Mouse (Mus musculus) C2C12 (cell line): ENCODE measurements around the gene Fhit. TPM values are rescaled to one million over a fixed set of nuclear protein-coding genes. Genes with fewer than 3 reads are reported as not detected.

Experiments used
- H3K27me3 ChIP-seq: one replicate; pipeline ENCODE4 v1.6.1; 2011; ENCODE audit not compliant: control insufficient read depth, insufficient read depth, insufficient read length
- H3K36me3 ChIP-seq: one replicate; pipeline ENCODE4 v1.6.1; 2011; ENCODE audit not compliant: control insufficient read depth, insufficient read depth
- H3K4me3 ChIP-seq: one replicate; pipeline ENCODE4 v1.5.1; 2011; ENCODE audit warnings: mild to moderate bottlenecking, control low read depth; ENCODE audit not compliant: poor library complexity, insufficient read depth, severe bottlenecking
- H3K79me2 ChIP-seq: one replicate; pipeline ENCODE4 v1.6.1; 2011; ENCODE audit not compliant: control insufficient read depth, insufficient read depth
- H3K79me3 ChIP-seq: one replicate; pipeline ENCODE4 v1.6.1; 2011; ENCODE audit warnings: low read depth, control low read depth
- H3ac ChIP-seq: one replicate; pipeline ENCODE3; 2011; ENCODE audit warnings: low read depth; ENCODE audit not compliant: control insufficient read depth, insufficient read length
- CEBPB ChIP-seq: IDR thresholded peaks from one replicate; pipeline ENCODE4 v1.6.1; 2011; ENCODE audit warnings: low read depth, mild to moderate bottlenecking, control low read depth, moderate library complexity
- CTCF ChIP-seq: IDR thresholded peaks from one replicate; pipeline ENCODE4 v1.5.1; 2011; ENCODE audit not compliant: control insufficient read depth, insufficient read depth, insufficient read length
- FOSL1 ChIP-seq: IDR thresholded peaks from one replicate; pipeline ENCODE4 v1.8.0; 2011; ENCODE audit warnings: mild to moderate bottlenecking, low read length; ENCODE audit not compliant: poor library complexity, insufficient read depth, severe bottlenecking
- MAX ChIP-seq: IDR thresholded peaks from one replicate; pipeline ENCODE4 v1.6.1; 2011; ENCODE audit warnings: mild to moderate bottlenecking, control low read depth
- MYOD1 ChIP-seq: IDR thresholded peaks from one replicate; pipeline ENCODE4 v1.6.1; 2011; ENCODE audit warnings: low read depth; ENCODE audit not compliant: control insufficient read depth, insufficient read length
- MYOG ChIP-seq: IDR thresholded peaks from one replicate; pipeline ENCODE4 v1.6.1; 2011; ENCODE audit not compliant: control insufficient read depth, insufficient read length; ENCODE audit errors: extremely low read depth
- USF1 ChIP-seq: IDR thresholded peaks from one replicate; pipeline ENCODE4 v1.6.1; 2011; ENCODE audit warnings: low read depth, mild to moderate bottlenecking, control low read depth, moderate library complexity
- polyA plus RNA-seq: library from polyadenylated mRNA; unstranded; fragments of >200 nt; fragmentation: generic; extraction: Trizol; gene quantifications from one replicate; pipeline ENCODE4 v1.2.1, GENCODE M21; 2012; ENCODE audit warnings: missing spikeins

Gene Fhit
- polyA plus RNA-seq, 1 experiment, result not detected

DNA sequence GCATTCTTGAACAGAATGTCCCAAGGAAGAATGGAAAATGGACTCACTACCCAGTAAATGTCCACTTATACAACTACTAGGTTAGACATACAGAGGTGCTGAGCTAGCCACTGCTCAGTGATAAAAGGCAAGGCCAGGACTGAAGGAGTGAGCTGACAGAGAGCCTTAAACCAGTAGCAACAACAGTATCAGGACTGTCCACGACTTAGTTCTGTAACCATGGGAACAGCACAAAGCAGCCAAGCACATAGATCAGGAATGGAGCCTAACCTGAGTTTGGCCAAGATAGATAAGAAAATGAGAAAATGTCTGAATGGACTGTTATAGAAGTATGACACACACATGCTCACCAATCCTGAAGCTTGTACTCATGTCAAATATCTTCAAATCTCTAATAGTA, 279.1 kb downstream of the Fhit start:
- Histone ChIP-seq H3K4me3 (no peak overlapping the region), H3ac (no peak overlapping the region), H3K36me3 (no peaks in the 10 kb centered on the region), H3K79me3 (no peaks in the 10 kb centered on the region), H3K79me2 (no peaks in the 10 kb centered on the region), H3K27me3 (no peaks in the 10 kb centered on the region)
- TF ChIP-seq MYOG, result no peak
- TF ChIP-seq CEBPB, result no peak

DNA sequence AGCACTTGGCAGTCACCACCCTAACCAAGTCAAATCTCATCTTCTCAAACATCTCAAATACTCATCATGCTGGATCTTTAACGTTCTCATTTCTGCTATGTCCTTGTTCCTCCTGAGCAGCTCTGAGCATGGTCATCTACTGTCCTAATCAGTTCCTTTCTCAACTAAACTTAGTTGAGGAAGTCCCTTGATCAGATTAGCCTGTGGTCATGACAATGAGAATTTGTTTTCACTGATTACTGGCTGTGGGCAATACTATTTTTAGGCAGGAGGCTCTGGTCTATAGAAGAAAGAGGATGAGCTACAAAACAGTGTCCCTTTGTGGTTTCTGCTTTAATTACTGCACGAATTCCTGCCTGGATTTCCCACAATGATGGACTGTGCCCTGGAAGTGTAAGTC, 281.1 kb downstream of the Fhit start:
- H3ac ChIP-seq, result no peak overlapping the region
- no peak overlapping the region for H3K4me3 ChIP-seq
- no peaks in the 10 kb centered on the region for H3K79me3 ChIP-seq
- no peaks in the 10 kb centered on the region for H3K79me2 ChIP-seq
- TF ChIP-seq CTCF (no peak), MYOD1 (no peak), FOSL1 (no peak), MYOG (no peak), CEBPB (no peak), USF1 (no peak), MAX (no peak)
- no peaks in the 10 kb centered on the region for H3K36me3 ChIP-seq
- H3K27me3 ChIP-seq, result no peaks in the 10 kb centered on the region

DNA sequence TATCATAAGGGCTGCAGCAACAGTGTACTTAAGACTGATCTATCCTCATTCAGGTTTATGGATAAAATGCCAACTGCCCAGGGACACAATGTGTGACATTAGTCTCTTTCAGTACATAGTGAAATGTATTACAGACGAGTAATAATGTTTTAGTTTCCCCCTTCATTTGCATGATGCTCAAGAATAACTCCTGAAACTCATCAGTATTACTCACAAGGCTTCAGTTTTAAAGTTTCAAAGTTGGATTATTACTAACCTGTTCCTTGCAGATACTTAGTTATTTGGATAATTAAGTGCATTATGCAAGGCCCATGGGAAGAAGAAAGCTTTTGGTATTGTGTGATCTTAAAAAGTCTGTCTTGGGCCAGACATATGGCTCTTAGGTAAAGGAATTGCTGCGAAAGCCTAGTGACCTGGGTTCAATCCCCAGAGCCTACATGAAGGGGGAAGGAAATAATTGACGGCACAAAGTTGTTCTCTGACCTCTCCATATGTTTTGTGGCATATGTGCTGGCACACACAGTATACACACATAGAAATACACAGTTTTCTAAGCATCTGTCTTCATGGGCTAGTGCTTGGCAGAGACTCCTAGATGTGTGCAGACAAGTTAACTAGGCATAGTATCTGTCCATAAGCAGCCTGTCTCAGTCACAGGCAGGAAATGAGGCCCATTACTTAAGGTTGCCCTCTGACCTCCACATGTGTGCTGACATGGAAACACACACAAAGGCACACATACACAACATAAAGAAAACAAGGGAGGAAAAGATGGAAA, 287.1 kb downstream of the Fhit start:
- Histone ChIP-seq H3K4me3 (no peak overlapping the region), H3K36me3 (no peaks in the 10 kb centered on the region), H3K27me3 (no peaks in the 10 kb centered on the region), H3K79me3 (no peaks in the 10 kb centered on the region), H3K79me2 (no peaks in the 10 kb centered on the region), H3ac (no peak overlapping the region)
- no peak for TF ChIP-seq CTCF
- TF ChIP-seq MYOD1, result no peak
- TF ChIP-seq MAX, result no peak
- TF ChIP-seq MYOG, result no peak
- TF ChIP-seq FOSL1, result no peak
- no peak for TF ChIP-seq USF1
- no peak for TF ChIP-seq CEBPB

DNA sequence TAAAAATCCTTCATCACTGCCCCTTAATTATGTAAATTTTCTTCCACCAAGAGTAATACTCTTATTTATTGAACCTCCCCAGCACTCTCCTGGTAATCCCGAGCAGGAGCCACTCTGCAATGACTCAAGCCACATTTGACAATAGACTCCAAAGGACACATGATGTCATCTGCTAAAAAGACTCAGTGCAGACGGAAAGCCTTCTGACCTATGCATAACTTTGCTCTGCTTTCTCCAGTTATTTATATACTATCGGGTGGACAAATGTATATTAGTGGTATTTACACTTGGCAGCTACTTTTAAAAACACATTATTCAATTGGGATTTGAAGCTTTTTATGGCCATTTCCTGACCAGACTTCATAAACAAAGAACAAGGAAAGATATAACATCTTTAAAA, 304.2 kb downstream of the Fhit start:
- no peaks in the 10 kb centered on the region for H3K79me2 ChIP-seq
- no peak overlapping the region for H3ac ChIP-seq
- TF ChIP-seq MAX (no peak), USF1 (no peak), CEBPB (no peak), CTCF (no peak), MYOD1 (no peak), FOSL1 (no peak), MYOG (no peak)
- no peak overlapping the region for H3K4me3 ChIP-seq
- no peaks in the 10 kb centered on the region for H3K36me3 ChIP-seq
- no peaks in the 10 kb centered on the region for H3K27me3 ChIP-seq
- H3K79me3 ChIP-seq, result no peaks in the 10 kb centered on the region

DNA sequence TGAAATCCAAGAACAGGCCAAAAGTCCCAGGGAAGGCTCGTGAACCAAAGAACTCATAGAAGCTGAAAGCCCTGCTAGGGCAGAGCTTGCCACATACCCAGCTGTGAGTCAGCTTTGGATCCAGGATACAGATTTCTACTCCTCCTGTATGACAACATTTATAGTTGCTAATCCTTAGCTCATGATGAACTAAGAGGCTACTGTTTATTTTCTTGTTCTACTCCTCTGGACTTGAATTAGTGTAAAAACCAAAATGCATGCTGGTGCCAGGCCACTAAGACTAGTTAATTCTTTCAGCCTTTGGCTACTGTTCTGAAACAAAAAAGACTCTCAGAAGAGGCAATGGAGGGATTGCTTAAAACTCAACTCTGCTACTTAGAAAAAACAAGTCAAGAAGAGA, 309.9 kb downstream of the Fhit start:
- TF ChIP-seq MYOG (no peak), CTCF (no peak), MYOD1 (no peak)

DNA sequence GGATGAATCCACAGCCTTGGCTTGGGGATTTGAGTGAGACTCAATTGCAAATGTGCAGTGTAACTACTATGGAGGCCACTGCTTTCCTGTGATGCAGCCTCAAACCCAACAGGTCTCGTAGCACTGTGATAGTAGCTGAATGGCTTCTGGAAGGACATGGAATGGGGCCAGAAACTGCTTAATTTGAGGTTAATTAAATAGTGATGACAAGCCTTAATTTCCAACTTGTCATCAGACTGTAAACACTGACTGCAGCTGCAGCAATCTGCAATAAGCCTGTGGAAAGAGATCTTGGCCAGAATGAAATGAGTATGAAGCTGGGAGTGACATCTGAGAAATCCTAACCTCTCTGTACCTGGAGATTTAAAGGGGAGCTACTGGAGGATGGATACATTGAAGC, 325.8 kb downstream of the Fhit start:
- Histone ChIP-seq H3K79me2 (no peaks in the 10 kb centered on the region), H3K27me3 (no peaks in the 10 kb centered on the region)

More for the DNA sequence above, 309.9 kb downstream of the Fhit start:
- Histone ChIP-seq H3K4me3 (no peak overlapping the region), H3ac (no peak overlapping the region), H3K79me2 (no peaks in the 10 kb centered on the region), H3K27me3 (no peaks in the 10 kb centered on the region), H3K36me3 (no peaks in the 10 kb centered on the region), H3K79me3 (no peaks in the 10 kb centered on the region)

More for the DNA sequence above, 325.8 kb downstream of the Fhit start:
- no peak overlapping the region for H3K4me3 ChIP-seq
- H3K79me3 ChIP-seq, result no peaks in the 10 kb centered on the region
- no peak overlapping the region for H3ac ChIP-seq
- H3K36me3 ChIP-seq, result no peaks in the 10 kb centered on the region
- TF ChIP-seq CTCF (no peak), FOSL1 (no peak), MYOD1 (no peak), MYOG (no peak), CEBPB (no peak), MAX (no peak), USF1 (no peak)
